Mouse (Mus musculus): Measurements from ENCODE around the gene Defb25.

- TF ChIP-seq CTCF (conservative IDR thresholded peaks at IDR 0.05; ENCODE audit: low read length) (no peak), POU5F1 (IDR thresholded peaks at IDR 0.05; ENCODE audit: borderline replicate concordance, low read length) (no peak)
Measured at GRCm38 (mm10) chr2:152634311-152634710, 11.5 kb upstream of the Defb25 start.

Data from E14TG2a.4 (cell line).